Mouse (Mus musculus) lung, embryonic 15.5 days (tissue): ENCODE measurements around the gene Dnhd1. TPM values are rescaled to one million over a fixed set of nuclear protein-coding genes. Genes with fewer than 3 reads are reported as not detected.
A peak's percentile ranks its signal among the peaks of the same experiment; 100 is the strongest.

Source experiments
- ATAC-seq: fragments of 200-750 bp; cut with Nextera tagmentation; 2 replicates; pipeline ENCODE4 v1.8.0; 2017; ENCODE audit warnings: moderate number of reproducible peaks, borderline replicate concordance; ENCODE audit not compliant: low FRiP score, low TSS enrichment; ENCODE audit errors: extremely low read depth
- H3K27ac ChIP-seq: fragments of 300-500 bp; sonication (generic); 2 replicates; pipeline ENCODE4 v1.5.1; 2015; ENCODE audit warnings: moderate library complexity, mild to moderate bottlenecking, inconsistent platforms
- H3K27me3 ChIP-seq: fragments of 300-500 bp; sonication (generic); 2 replicates; pipeline ENCODE4 v1.6.1; 2015; ENCODE audit warnings: inconsistent platforms
- H3K36me3 ChIP-seq: fragments of 300-500 bp; sonication (generic); 2 replicates; pipeline ENCODE4 v1.6.1; 2015; ENCODE audit warnings: inconsistent platforms
- H3K4me1 ChIP-seq: fragments of 300-500 bp; sonication (generic); 2 replicates; pipeline ENCODE4 v1.6.1; 2015; ENCODE audit warnings: inconsistent platforms
- H3K4me2 ChIP-seq: fragments of 300-500 bp; sonication (generic); 2 replicates; pipeline ENCODE4 v1.6.1; 2015; ENCODE audit warnings: inconsistent platforms, mild to moderate bottlenecking, moderate library complexity
- H3K4me3 ChIP-seq: fragments of 300-500 bp; sonication (generic); 2 replicates; pipeline ENCODE4 v1.5.1; 2015; ENCODE audit warnings: mild to moderate bottlenecking, inconsistent platforms
- H3K9ac ChIP-seq: fragments of 300-500 bp; sonication (generic); 2 replicates; pipeline ENCODE4 v1.6.1; 2015; ENCODE audit warnings: inconsistent platforms
- H3K9me3 ChIP-seq: fragments of 300-500 bp; sonication (generic); 2 replicates; pipeline ENCODE4 v1.6.1; 2016; ENCODE audit warnings: inconsistent platforms
- WGBS: fragments of 180-500 bp; shearing (Covaris S2); methylation state at CpG from one replicate; pipeline ENCODE4 v1.1.7; 2015; 5-methylcytosine and 5-hydroxymethylcytosine counted together
- polyA plus RNA-seq: library from polyadenylated mRNA; unstranded; fragments of >200 nt; fragmentation: Nextera tagmentation; extraction: Ambion mirVana; gene quantifications from 2 replicates; pipeline ENCODE4 v1.2.1, GENCODE M21; 2015

Dnhd1 gene
- 1.1 TPM in 2 replicates for polyA plus RNA-seq

- 2% methylated on average over 17 of the region's 17 CpGs for WGBS
- Histone ChIP-seq H3K27ac (peak within 1 kb of the TSS; percentile 51), H3K9me3 (no peaks in the 10 kb centered on the region), H3K4me1 (peaks cover 8% of the 10 kb centered on the region), H3K9ac (peak within 1 kb of the TSS; percentile 37), H3K4me3 (peak within 1 kb of the TSS; percentile 43), H3K4me2 (peak within 1 kb of the TSS; percentile 77), H3K27me3 (no peaks in the 10 kb centered on the region), H3K36me3 (0 out of 2 replicates have a peak, but pooled peaks cover 4% of the 10 kb centered on the region)
- ATAC-seq, result peak; percentile 95
These were observed at the start of gene Dnhd1 for GRCm38 (mm10) chr7:105650639-105651435. Gene Dnhd1, plus strand, starts transcription at chr7:105650827.

GRCm38 (mm10) chr7:105602860-105603623 lies 47.6 kb upstream of the Dnhd1 start:
- WGBS, result 33% methylated on average over 9 of the region's 9 CpGs

GRCm38 (mm10) chr7:105608467-105608866 lies 42.2 kb upstream of the Dnhd1 start:
- no peak overlapping the region for H3K4me2 ChIP-seq
- H3K27me3 ChIP-seq, result no peaks in the 10 kb centered on the region
- no peaks in the 10 kb centered on the region for H3K9me3 ChIP-seq
- H3K27ac ChIP-seq, result no peak overlapping the region
- no peak overlapping the region for H3K9ac ChIP-seq
- no peak overlapping the region for H3K4me3 ChIP-seq
- H3K4me1 ChIP-seq, result no peaks in the 10 kb centered on the region
- peaks cover 37% of the 10 kb centered on the region for H3K36me3 ChIP-seq
- no peak for ATAC-seq
- WGBS, result 83% methylated on average over 3 of the region's 3 CpGs

More at GRCm38 (mm10) chr7:105602860-105603623, 47.6 kb upstream of the Dnhd1 start:
- Histone ChIP-seq H3K4me3 (no peak overlapping the region), H3K4me1 (no peaks in the 10 kb centered on the region), H3K27ac (no peak overlapping the region), H3K36me3 (no peaks in the 10 kb centered on the region), H3K9ac (no peak overlapping the region), H3K27me3 (no peaks in the 10 kb centered on the region), H3K4me2 (no peak overlapping the region), H3K9me3 (no peaks in the 10 kb centered on the region)
- peak; percentile 49; the same call in 1 of the 2 replicates for ATAC-seq

GRCm38 (mm10) chr7:105611767-105612166 lies 38.9 kb upstream of the Dnhd1 start:
- no peaks in the 10 kb centered on the region for H3K4me1 ChIP-seq
- no peaks in the 10 kb centered on the region for H3K9me3 ChIP-seq
- no peak overlapping the region for H3K4me2 ChIP-seq
- H3K36me3 ChIP-seq, result peaks cover 69% of the 10 kb centered on the region
- no peak for ATAC-seq
- H3K27ac ChIP-seq, result no peak overlapping the region
- WGBS, result 85% methylated on average over 1 of the region's 1 CpGs
- H3K9ac ChIP-seq, result no peak overlapping the region
- H3K4me3 ChIP-seq, result no peak overlapping the region
- H3K27me3 ChIP-seq, result no peaks in the 10 kb centered on the region

GRCm38 (mm10) chr7:105614400-105614799 lies 36.2 kb upstream of the Dnhd1 start:
- peaks cover 8% of the 10 kb centered on the region; the same call in 1 of the 2 replicates for H3K4me1 ChIP-seq
- no peak overlapping the region for H3K4me2 ChIP-seq
- no peak overlapping the region for H3K27ac ChIP-seq
- H3K9ac ChIP-seq, result no peak overlapping the region
- no peaks in the 10 kb centered on the region for H3K27me3 ChIP-seq
- no peak for ATAC-seq
- H3K9me3 ChIP-seq, result no peaks in the 10 kb centered on the region
- peaks cover 95% of the 10 kb centered on the region for H3K36me3 ChIP-seq
- 91% methylated on average over 1 of the region's 1 CpGs for WGBS
- no peak overlapping the region for H3K4me3 ChIP-seq

- ATAC-seq, result no peak
- Histone ChIP-seq H3K4me3 (no peak overlapping the region), H3K9ac (no peak overlapping the region), H3K9me3 (no peaks in the 10 kb centered on the region), H3K27ac (no peak overlapping the region), H3K27me3 (no peaks in the 10 kb centered on the region), H3K4me2 (no peak overlapping the region), H3K36me3 (peaks cover 85% of the 10 kb centered on the region), H3K4me1 (peaks cover 18% of the 10 kb centered on the region)
- 47% methylated on average over 1 of the region's 1 CpGs for WGBS
These were observed 34.9 kb upstream of the Dnhd1 start for GRCm38 (mm10) chr7:105615720-105616119.

GRCm38 (mm10) chr7:105616561-105616960 lies 34.1 kb upstream of the Dnhd1 start:
- 70% methylated on average over 6 of the region's 6 CpGs for WGBS
- no peak for ATAC-seq
- no peak overlapping the region for H3K4me2 ChIP-seq

GRCm38 (mm10) chr7:105617810-105618209 lies 32.8 kb upstream of the Dnhd1 start:
- Histone ChIP-seq H3K36me3 (peaks cover 71% of the 10 kb centered on the region), H3K4me3 (no peak overlapping the region), H3K9ac (no peak overlapping the region), H3K27me3 (no peaks in the 10 kb centered on the region), H3K27ac (no peak overlapping the region), H3K9me3 (no peaks in the 10 kb centered on the region), H3K4me2 (no peak overlapping the region), H3K4me1 (peaks cover 31% of the 10 kb centered on the region)
- 93% methylated on average over 22 of the region's 22 CpGs for WGBS
- ATAC-seq, result no peak

More at GRCm38 (mm10) chr7:105616561-105616960, 34.1 kb upstream of the Dnhd1 start:
- Histone ChIP-seq H3K27me3 (no peaks in the 10 kb centered on the region), H3K9me3 (no peaks in the 10 kb centered on the region), H3K9ac (no peak overlapping the region), H3K27ac (no peak overlapping the region), H3K4me3 (no peak overlapping the region), H3K4me1 (peaks cover 23% of the 10 kb centered on the region), H3K36me3 (peaks cover 76% of the 10 kb centered on the region)

- peak overlapping the region; percentile 84 for H3K27ac ChIP-seq
- 53% methylated on average over 3 of the region's 3 CpGs for WGBS
- peak; percentile 29; the same call in 1 of the 2 replicates for ATAC-seq
- H3K9ac ChIP-seq, result no peak overlapping the region
- H3K4me3 ChIP-seq, result no peak overlapping the region
- no peaks in the 10 kb centered on the region for H3K9me3 ChIP-seq
- H3K4me2 ChIP-seq, result no peak overlapping the region
- H3K27me3 ChIP-seq, result no peaks in the 10 kb centered on the region
- peaks cover 31% of the 10 kb centered on the region for H3K4me1 ChIP-seq
- peaks cover 64% of the 10 kb centered on the region for H3K36me3 ChIP-seq
These were observed 30.9 kb upstream of the Dnhd1 start for GRCm38 (mm10) chr7:105619701-105620100.

GRCm38 (mm10) chr7:105621053-105621452 lies 29.6 kb upstream of the Dnhd1 start:
- Histone ChIP-seq H3K27ac (peak overlapping the region; percentile 84), H3K4me3 (no peak overlapping the region), H3K4me2 (0 out of 2 replicates have a peak overlapping the region, but pooled peaks have one; percentile 30), H3K9me3 (no peaks in the 10 kb centered on the region), H3K9ac (no peak overlapping the region), H3K4me1 (peaks cover 42% of the 10 kb centered on the region), H3K27me3 (no peaks in the 10 kb centered on the region), H3K36me3 (peaks cover 54% of the 10 kb centered on the region)
- ATAC-seq, result no peak
- 48% methylated on average over 4 of the region's 4 CpGs for WGBS

GRCm38 (mm10) chr7:105621646-105622292 lies 28.9 kb upstream of the Dnhd1 start:
- 49% methylated on average over 8 of the region's 8 CpGs for WGBS
- Histone ChIP-seq H3K4me3 (no peak overlapping the region), H3K9ac (no peak overlapping the region), H3K4me1 (peaks cover 46% of the 10 kb centered on the region), H3K4me2 (peak overlapping the region; percentile 30; the same call in 1 of the 2 replicates), H3K27ac (peak overlapping the region; percentile 84), H3K9me3 (no peaks in the 10 kb centered on the region), H3K27me3 (no peaks in the 10 kb centered on the region), H3K36me3 (peaks cover 48% of the 10 kb centered on the region)
- peak; percentile 37; the same call in 1 of the 2 replicates for ATAC-seq
